Mouse (Mus musculus): ENCODE measurements around the gene Mtcl1. TPM values are rescaled to one million over a fixed set of nuclear protein-coding genes. Genes with fewer than 3 reads are reported as not detected.
A peak's percentile ranks its signal among the peaks of the same experiment; 100 is the strongest.

Mtcl1 gene
- polyA plus RNA-seq, 1 experiment from 2014 or later: 0.21 TPM

GRCm38 (mm10) chr17:66481295-66481694 lies 31.7 kb upstream of the Mtcl1 start:
- Histone ChIP-seq H3K9ac (ENCODE audit: low read depth, low read length) (no peak overlapping the region), H3K27ac (ENCODE audit: low read length) (no peak overlapping the region), H3K9me3 (replicated peaks; ENCODE audit: control insufficient read depth, low read length) (no peaks in the 10 kb centered on the region), H3K4me1 (ENCODE audit: control insufficient read depth, low read depth, low read length) (peaks cover 6% of the 10 kb centered on the region; the same call in 1 of the 2 replicates), H3K36me3 (ENCODE audit: control insufficient read depth, insufficient read depth) (no peaks in the 10 kb centered on the region), H3K27me3 (ENCODE audit: control insufficient read depth, insufficient read depth, low read depth, low read length) (peaks cover 11% of the 10 kb centered on the region), H3K4me2 (ENCODE audit: low read depth, low read length) (no peak overlapping the region), H3K4me3 (ENCODE audit: low read depth, low read length) (no peak overlapping the region)
- ATAC-seq (ENCODE audit: low read depth): no peak
- WGBS (ENCODE audit: insufficient replicate concordance): 70% methylated on average over 5 of the region's 5 CpGs

GRCm38 (mm10) chr17:66480491-66481278 lies 31.1 kb upstream of the Mtcl1 start:
- Histone ChIP-seq H3K4me1 (ENCODE audit: control insufficient read depth, low read depth, low read length) (peaks cover 6% of the 10 kb centered on the region; the same call in 1 of the 2 replicates), H3K4me2 (ENCODE audit: low read depth, low read length) (peak overlapping the region; percentile 65), H3K27ac (ENCODE audit: low read length) (no peak overlapping the region), H3K9me3 (replicated peaks; ENCODE audit: control insufficient read depth, low read length) (no peaks in the 10 kb centered on the region), H3K9ac (ENCODE audit: low read depth, low read length) (no peak overlapping the region), H3K36me3 (ENCODE audit: control insufficient read depth, insufficient read depth) (no peaks in the 10 kb centered on the region), H3K4me3 (ENCODE audit: low read depth, low read length) (no peak overlapping the region; the same call in 1 of the 2 replicates), H3K27me3 (ENCODE audit: control insufficient read depth, insufficient read depth, low read depth, low read length) (peaks cover 11% of the 10 kb centered on the region)
- 42% methylated on average over 17 of the region's 17 CpGs for WGBS (ENCODE audit: insufficient replicate concordance)
- no peak for ATAC-seq (ENCODE audit: low read depth)

- H3K9ac ChIP-seq (ENCODE audit: low read depth, low read length): no peak overlapping the region
Observed at GRCm38 (mm10) chr17:66479813-66480490, 30.4 kb upstream of the Mtcl1 start.

GRCm38 (mm10) chr17:66479311-66479710 lies 29.8 kb upstream of the Mtcl1 start:
- H3K27me3 ChIP-seq (ENCODE audit: control insufficient read depth, insufficient read depth, low read depth, low read length): peaks cover 11% of the 10 kb centered on the region
- 13% methylated on average over 13 of the region's 13 CpGs for WGBS (ENCODE audit: insufficient replicate concordance)
- H3K4me1 ChIP-seq (ENCODE audit: control insufficient read depth, low read depth, low read length): peaks cover 6% of the 10 kb centered on the region; the same call in 1 of the 2 replicates
- peak overlapping the region; percentile 35 for H3K4me3 ChIP-seq (ENCODE audit: low read depth, low read length)
- H3K27ac ChIP-seq (ENCODE audit: low read length): no peak overlapping the region
- no peaks in the 10 kb centered on the region for H3K36me3 ChIP-seq (ENCODE audit: control insufficient read depth, insufficient read depth)
- peak; percentile 60; the same call in 1 of the 2 replicates for ATAC-seq (ENCODE audit: low read depth)
- no peaks in the 10 kb centered on the region for H3K9me3 ChIP-seq (replicated peaks; ENCODE audit: control insufficient read depth, low read length)
- peak overlapping the region; percentile 65 for H3K4me2 ChIP-seq (ENCODE audit: low read depth, low read length)
- H3K9ac ChIP-seq (ENCODE audit: low read depth, low read length): no peak overlapping the region

More at GRCm38 (mm10) chr17:66479813-66480490, 30.4 kb upstream of the Mtcl1 start:
- Histone ChIP-seq H3K9me3 (replicated peaks; ENCODE audit: control insufficient read depth, low read length) (no peaks in the 10 kb centered on the region), H3K4me3 (ENCODE audit: low read depth, low read length) (peak overlapping the region; percentile 35), H3K36me3 (ENCODE audit: control insufficient read depth, insufficient read depth) (no peaks in the 10 kb centered on the region), H3K4me2 (ENCODE audit: low read depth, low read length) (peak overlapping the region; percentile 65), H3K27ac (ENCODE audit: low read length) (no peak overlapping the region), H3K4me1 (ENCODE audit: control insufficient read depth, low read depth, low read length) (peaks cover 6% of the 10 kb centered on the region; the same call in 1 of the 2 replicates), H3K27me3 (ENCODE audit: control insufficient read depth, insufficient read depth, low read depth, low read length) (peaks cover 11% of the 10 kb centered on the region)
- ATAC-seq (ENCODE audit: low read depth): peak; percentile 69
- 3% methylated on average over 21 of the region's 21 CpGs for WGBS (ENCODE audit: insufficient replicate concordance)

GRCm38 (mm10) chr17:66473205-66473604 lies 23.7 kb upstream of the Mtcl1 start:
- H3K4me1 ChIP-seq (ENCODE audit: control insufficient read depth, low read depth, low read length): no peaks in the 10 kb centered on the region
- H3K4me2 ChIP-seq (ENCODE audit: low read depth, low read length): no peak overlapping the region
- H3K27me3 ChIP-seq (ENCODE audit: control insufficient read depth, insufficient read depth, low read depth, low read length): no peaks in the 10 kb centered on the region
- H3K4me3 ChIP-seq (ENCODE audit: low read depth, low read length): no peak overlapping the region
- no peak for ATAC-seq (ENCODE audit: low read depth)
- WGBS (ENCODE audit: insufficient replicate concordance): 68% methylated on average over 1 of the region's 1 CpGs
- no peak overlapping the region for H3K9ac ChIP-seq (ENCODE audit: low read depth, low read length)
- no peaks in the 10 kb centered on the region for H3K9me3 ChIP-seq (replicated peaks; ENCODE audit: control insufficient read depth, low read length)
- no peaks in the 10 kb centered on the region for H3K36me3 ChIP-seq (ENCODE audit: control insufficient read depth, insufficient read depth)
- no peak overlapping the region for H3K27ac ChIP-seq (ENCODE audit: low read length)

GRCm38 (mm10) chr17:66471775-66472174 lies 22.2 kb upstream of the Mtcl1 start:
- 40% methylated on average over 5 of the region's 5 CpGs for WGBS (ENCODE audit: insufficient replicate concordance)
- ATAC-seq (ENCODE audit: low read depth): no peak

GRCm38 (mm10) chr17:66471252-66471651 lies 21.7 kb upstream of the Mtcl1 start:
- Histone ChIP-seq H3K9ac (ENCODE audit: low read depth, low read length) (no peak overlapping the region), H3K9me3 (replicated peaks; ENCODE audit: control insufficient read depth, low read length) (no peaks in the 10 kb centered on the region), H3K4me2 (ENCODE audit: low read depth, low read length) (no peak overlapping the region), H3K27ac (ENCODE audit: low read length) (no peak overlapping the region), H3K4me1 (ENCODE audit: control insufficient read depth, low read depth, low read length) (no peaks in the 10 kb centered on the region), H3K4me3 (ENCODE audit: low read depth, low read length) (no peak overlapping the region), H3K36me3 (ENCODE audit: control insufficient read depth, insufficient read depth) (no peaks in the 10 kb centered on the region), H3K27me3 (ENCODE audit: control insufficient read depth, insufficient read depth, low read depth, low read length) (no peaks in the 10 kb centered on the region)
- no peak for ATAC-seq (ENCODE audit: low read depth)
- WGBS (ENCODE audit: insufficient replicate concordance): 49% methylated on average over 4 of the region's 4 CpGs

More at GRCm38 (mm10) chr17:66471775-66472174, 22.2 kb upstream of the Mtcl1 start:
- H3K4me1 ChIP-seq (ENCODE audit: control insufficient read depth, low read depth, low read length): no peaks in the 10 kb centered on the region
- no peaks in the 10 kb centered on the region for H3K36me3 ChIP-seq (ENCODE audit: control insufficient read depth, insufficient read depth)
- no peaks in the 10 kb centered on the region for H3K9me3 ChIP-seq (replicated peaks; ENCODE audit: control insufficient read depth, low read length)
- no peak overlapping the region for H3K27ac ChIP-seq (ENCODE audit: low read length)
- no peak overlapping the region for H3K9ac ChIP-seq (ENCODE audit: low read depth, low read length)
- H3K4me2 ChIP-seq (ENCODE audit: low read depth, low read length): no peak overlapping the region
- no peak overlapping the region for H3K4me3 ChIP-seq (ENCODE audit: low read depth, low read length)
- H3K27me3 ChIP-seq (ENCODE audit: control insufficient read depth, insufficient read depth, low read depth, low read length): no peaks in the 10 kb centered on the region

GRCm38 (mm10) chr17:66470020-66470419 lies 20.5 kb upstream of the Mtcl1 start:
- H3K4me1 ChIP-seq (ENCODE audit: control insufficient read depth, low read depth, low read length): no peaks in the 10 kb centered on the region
- ATAC-seq (ENCODE audit: low read depth): no peak
- H3K27me3 ChIP-seq (ENCODE audit: control insufficient read depth, insufficient read depth, low read depth, low read length): no peaks in the 10 kb centered on the region
- H3K4me3 ChIP-seq (ENCODE audit: low read depth, low read length): no peak overlapping the region
- H3K4me2 ChIP-seq (ENCODE audit: low read depth, low read length): no peak overlapping the region
- 40% methylated on average over 8 of the region's 8 CpGs for WGBS (ENCODE audit: insufficient replicate concordance)
- H3K36me3 ChIP-seq (ENCODE audit: control insufficient read depth, insufficient read depth): no peaks in the 10 kb centered on the region
- H3K9ac ChIP-seq (ENCODE audit: low read depth, low read length): no peak overlapping the region
- no peak overlapping the region for H3K27ac ChIP-seq (ENCODE audit: low read length)
- H3K9me3 ChIP-seq (replicated peaks; ENCODE audit: control insufficient read depth, low read length): no peaks in the 10 kb centered on the region

- H3K4me2 ChIP-seq (ENCODE audit: low read depth, low read length): no peak overlapping the region
- H3K4me3 ChIP-seq (ENCODE audit: low read depth, low read length): no peak overlapping the region
- ATAC-seq (ENCODE audit: low read depth): no peak
- H3K27ac ChIP-seq (ENCODE audit: low read length): no peak overlapping the region
- H3K27me3 ChIP-seq (ENCODE audit: control insufficient read depth, insufficient read depth, low read depth, low read length): peaks cover 8% of the 10 kb centered on the region
- WGBS (ENCODE audit: insufficient replicate concordance): 65% methylated on average over 1 of the region's 1 CpGs
- no peaks in the 10 kb centered on the region for H3K4me1 ChIP-seq (ENCODE audit: control insufficient read depth, low read depth, low read length)
- H3K9ac ChIP-seq (ENCODE audit: low read depth, low read length): no peak overlapping the region
- H3K9me3 ChIP-seq (replicated peaks; ENCODE audit: control insufficient read depth, low read length): no peaks in the 10 kb centered on the region
- H3K36me3 ChIP-seq (ENCODE audit: control insufficient read depth, insufficient read depth): no peaks in the 10 kb centered on the region
Observed at GRCm38 (mm10) chr17:66457278-66457677, 7.7 kb upstream of the Mtcl1 start.
